Mouse (Mus musculus): Measurements from ENCODE around the gene Gm5538. TPM values are rescaled to one million over a fixed set of nuclear protein-coding genes. Genes with fewer than 3 reads are reported as not detected.

Gene Gm5538
- total RNA-seq (2022) = not detected

GRCm38 (mm10) chr3:59729490-59729889 lies at the start of gene Gm5538:
Gene Gm5538 (plus strand): TSS chr3:59729790.
- no peak for DNase-seq

GRCm38 (mm10) chr3:59697391-59697790 lies 32.2 kb upstream of the Gm5538 start:
- no peak for DNase-seq

DNA sequence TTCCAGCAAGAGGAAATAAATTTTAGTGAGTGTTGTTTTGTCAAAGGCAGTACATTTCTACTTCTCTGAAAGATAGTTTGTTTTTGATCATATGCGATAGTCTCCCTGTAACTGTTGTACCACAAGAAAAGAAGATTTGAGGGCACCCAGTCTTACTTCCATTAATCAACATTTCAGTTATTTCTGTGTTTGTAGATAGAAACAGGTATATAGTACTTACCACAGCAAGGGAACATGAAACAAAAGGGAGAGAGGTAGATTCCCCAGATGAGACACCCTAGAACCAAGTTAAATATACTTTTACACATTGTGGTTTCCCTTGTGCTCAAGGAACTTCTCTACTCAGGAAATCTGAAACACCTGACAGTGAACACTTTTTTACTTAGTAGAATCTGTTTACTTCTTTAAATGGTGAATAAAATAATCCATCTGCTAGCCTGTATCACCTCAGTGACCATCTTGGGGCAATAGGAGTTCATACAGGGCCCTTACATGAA lies 26.9 kb upstream of the Gm5538 start:
- no peak for DNase-seq

DNA sequence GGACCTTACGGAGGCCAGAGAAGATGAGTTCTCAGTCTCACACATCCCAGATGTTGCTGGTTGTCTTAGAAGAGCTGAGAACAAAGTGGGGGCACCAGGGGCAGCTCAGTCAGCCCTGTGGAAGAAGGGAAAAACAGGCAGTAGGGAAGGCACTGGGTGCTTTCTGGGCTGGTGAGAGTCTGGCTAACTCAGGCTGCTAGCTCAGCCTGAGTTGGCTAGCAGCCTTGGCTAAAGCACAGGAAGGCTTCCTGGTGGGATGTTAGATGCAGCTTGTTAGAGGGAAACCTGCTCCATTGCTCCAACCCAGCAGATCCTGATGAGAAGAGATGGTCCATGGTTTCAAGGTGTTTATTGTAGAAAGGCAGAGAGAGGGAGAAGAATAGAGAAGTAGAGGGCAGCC lies 10.3 kb downstream of the Gm5538 start:
- no peak for DNase-seq

GRCm38 (mm10) chr3:59744181-59744580 lies 14.6 kb downstream of the Gm5538 start:
- no peak for DNase-seq

Other genes starting within 250 kb of the Gm5538 start
- not detected for gene Gm8298, start 131.3 kb downstream of the Gm5538 start, total RNA-seq (2022)
- gene C130079G13Rik, start 195.4 kb downstream of the Gm5538 start, total RNA-seq (2022) = not detected

Data from adrenal gland, adult 8-10 months (tissue).